Mouse (Mus musculus) ES-CJ7 (cell line): ENCODE results near the gene Cntrl.

Experiments
- DNase-seq: peaks from one replicate; pipeline ENCODE4 v3.0.0; 2011; ENCODE audit warnings: low read depth, low spot score

The Cntrl gene

GRCm38 (mm10) chr2:35173666-35174065 lies 64.4 kb downstream of the Cntrl start:
- DNase-seq, result no peak

- DNase-seq, result no peak
Observed at GRCm38 (mm10) chr2:35174100-35174499, 64.8 kb downstream of the Cntrl start.

GRCm38 (mm10) chr2:35175281-35176065 lies 66.2 kb downstream of the Cntrl start:
- DNase-seq, result no peak

GRCm38 (mm10) chr2:35178153-35178552 lies 68.9 kb downstream of the Cntrl start:
- DNase-seq, result no peak

GRCm38 (mm10) chr2:35183115-35183673 lies 73.9 kb downstream of the Cntrl start:
- no peak for DNase-seq

GRCm38 (mm10) chr2:35188929-35189328 lies 79.6 kb downstream of the Cntrl start:
- no peak for DNase-seq

- no peak for DNase-seq
Observed at GRCm38 (mm10) chr2:35193976-35194375, 84.7 kb downstream of the Cntrl start.

- DNase-seq, result no peak
Observed at GRCm38 (mm10) chr2:35195626-35196544, 86.6 kb downstream of the Cntrl start.

GRCm38 (mm10) chr2:35199541-35199940 lies 90.2 kb downstream of the Cntrl start:
- no peak for DNase-seq

GRCm38 (mm10) chr2:35199971-35200897 lies 90.9 kb downstream of the Cntrl start:
- peak; percentile 37 for DNase-seq

GRCm38 (mm10) chr2:35200898-35201668 lies 91.8 kb downstream of the Cntrl start, which contains the start of gene Rab14:
Gene Rab14 (minus strand): TSS chr2:35201120.
- DNase-seq, result peak; percentile 99

- DNase-seq, result no peak
Observed at GRCm38 (mm10) chr2:35203729-35204128, 94.4 kb downstream of the Cntrl start.

GRCm38 (mm10) chr2:35206761-35207160 lies 97.5 kb downstream of the Cntrl start:
- DNase-seq, result no peak

- no peak for DNase-seq
Observed at GRCm38 (mm10) chr2:35208054-35208453, 98.8 kb downstream of the Cntrl start.

- no peak for DNase-seq
Observed at GRCm38 (mm10) chr2:35208931-35209665, 99.8 kb downstream of the Cntrl start.

- no peak for DNase-seq
Observed at GRCm38 (mm10) chr2:35211681-35212080, 102.4 kb downstream of the Cntrl start.

- no peak for DNase-seq
Observed at GRCm38 (mm10) chr2:35213345-35213910, 104.1 kb downstream of the Cntrl start.

- DNase-seq, result peak; percentile 63
Observed at GRCm38 (mm10) chr2:35214881-35215358, 105.6 kb downstream of the Cntrl start.

GRCm38 (mm10) chr2:35215363-35215762 lies 106.1 kb downstream of the Cntrl start:
- no peak for DNase-seq
